Mouse (Mus musculus) CD4-positive, CD25-positive, alpha-beta regulatory T cell, adult 4 months (primary cell): ENCODE measurements around the gene St8sia6. TPM values are rescaled to one million over a fixed set of nuclear protein-coding genes. Genes with fewer than 3 reads are reported as not detected.
"Not testable (repeated sequence)": the region's sequence is repeated elsewhere in the genome, so short reads cannot be mapped to it uniquely, and the experiment has no call there.

ENCODE experiments used
- ATAC-seq: one replicate; pipeline ENCODE4 v1.8.0; 2017
- polyA plus RNA-seq, 2 experiments: library from polyadenylated mRNA; unstranded; fragments of 100-300 nt; shearing (Covaris generic); gene quantifications; one replicate each; pipeline ENCODE4 v1.2.1; 2017

St8sia6 gene
- polyA plus RNA-seq, 2 experiments from 2014 or later = 12.8 to 14.6 TPM

GRCm38 (mm10) chr2:13603636-13604035, 190.2 kb downstream of the St8sia6 start:
- not testable (repeated sequence) for ATAC-seq

DNA sequence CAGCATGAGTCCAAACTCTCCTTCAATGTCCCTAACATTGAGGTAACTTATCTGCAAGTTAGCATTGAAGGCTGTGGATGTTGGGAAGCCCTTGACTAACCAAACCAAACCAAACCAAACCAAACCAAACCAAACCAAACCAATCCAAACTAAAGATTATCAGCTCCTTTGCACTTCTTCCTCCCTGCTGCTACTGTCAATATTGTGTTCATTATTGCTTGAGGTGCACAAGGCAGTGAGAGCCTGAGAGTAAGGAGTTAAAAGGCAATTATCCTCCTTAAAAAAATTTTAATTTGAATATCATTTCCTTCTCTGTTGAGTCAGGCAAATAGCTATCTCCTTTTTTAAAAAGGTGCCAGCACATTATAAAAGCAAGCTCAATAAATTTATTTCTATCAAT, 190.8 kb downstream of the St8sia6 start:
- no peak for ATAC-seq

Other genes with a start within 250 kb of the St8sia6 start
- 10 to 100 TPM; 12.1 to 19.1 TPM for gene Trdmt1, start 249.4 kb downstream of the St8sia6 start, polyA plus RNA-seq
- 100 to 1,000 TPM; 335 to 360 TPM for gene Vim, start 220.1 kb downstream of the St8sia6 start, polyA plus RNA-seq